Mouse (Mus musculus): ENCODE measurements around the gene Arhgap29.

- TF ChIP-seq CTCF (IDR thresholded peaks at IDR 0.05; ENCODE audit: low read depth, low read length) (no peak), POLR2AphosphoS5 (IDR thresholded peaks at IDR 0.05; ENCODE audit: insufficient replicate concordance, low read depth, low read length) (no peak), GATA1 (IDR thresholded peaks at IDR 0.05; ENCODE audit: borderline replicate concordance, low read length) (no peak), GATA2 (IDR thresholded peaks at IDR 0.05; ENCODE audit: borderline replicate concordance, low read depth, low read length) (no peak)
Observed at GRCm38 (mm10) chr3:121946765-121947164, 5.6 kb upstream of the Arhgap29 start.

Data from G1E (cell line).